Mouse (Mus musculus): Measurements from ENCODE around the gene Cbfb.
A peak's percentile ranks its signal among the peaks of the same experiment; 100 is the strongest.
"Not testable (repeated sequence)": the region's sequence is repeated elsewhere in the genome, so short reads cannot be mapped to it uniquely, and the experiment has no call there.

Cbfb gene

GRCm38 (mm10) chr8:105170381-105171115 lies at the start of gene Cbfb:
Gene Cbfb (plus strand): TSS chr8:105170674.
- DNase-seq (ENCODE audit: low spot score in 2 of 2), result peak; percentile 85 to 87

- no peak for DNase-seq (ENCODE audit: low spot score in 2 of 2)
Measured at GRCm38 (mm10) chr8:105129864-105130263, 40.6 kb upstream of the Cbfb start.

DNA sequence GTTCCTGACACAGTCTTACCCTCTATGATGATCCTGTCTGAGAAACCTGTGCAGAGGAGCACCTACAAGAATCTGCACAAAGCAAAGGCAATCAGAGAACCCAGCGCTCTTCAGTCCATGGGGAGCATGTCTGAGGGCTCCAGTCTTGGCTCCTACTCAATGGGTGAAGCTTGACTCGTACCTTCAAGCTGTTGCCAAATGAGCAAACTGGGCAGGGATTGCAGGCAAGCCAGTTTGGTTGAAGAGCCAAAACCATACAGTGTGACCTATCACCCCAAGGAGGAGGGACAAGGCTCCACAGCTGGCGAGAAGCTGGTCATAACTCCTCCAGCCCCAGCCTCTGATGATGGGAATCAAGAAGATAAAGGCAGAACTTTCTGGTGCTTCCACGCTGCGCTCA lies 39.0 kb upstream of the Cbfb start, which contains the start of gene Ces4a:
Gene Ces4a (plus strand): TSS at position 292 of the 400 bp plus-strand sequence.
- DNase-seq (ENCODE audit: low spot score in 2 of 2), result no peak

GRCm38 (mm10) chr8:105138423-105138822 lies 32.1 kb upstream of the Cbfb start:
- DNase-seq (ENCODE audit: low spot score in 2 of 2), result peak in 1 of 2 experiments; percentile 33

- no peak for DNase-seq (ENCODE audit: low spot score in 2 of 2)
Measured at GRCm38 (mm10) chr8:105142395-105142794, 28.1 kb upstream of the Cbfb start.

- no peak for DNase-seq (ENCODE audit: low spot score in 2 of 2)
Measured at GRCm38 (mm10) chr8:105151654-105152053, 18.8 kb upstream of the Cbfb start.

GRCm38 (mm10) chr8:105152623-105153398 lies 17.7 kb upstream of the Cbfb start:
- peak; percentile 65 to 78 for DNase-seq (ENCODE audit: low spot score in 2 of 2)

- DNase-seq (ENCODE audit: low spot score in 2 of 2), result no peak
Measured at GRCm38 (mm10) chr8:105154316-105154715, 16.2 kb upstream of the Cbfb start.

- no peak for DNase-seq (ENCODE audit: low spot score in 2 of 2)
Measured at GRCm38 (mm10) chr8:105155091-105155745, 15.3 kb upstream of the Cbfb start.

DNA sequence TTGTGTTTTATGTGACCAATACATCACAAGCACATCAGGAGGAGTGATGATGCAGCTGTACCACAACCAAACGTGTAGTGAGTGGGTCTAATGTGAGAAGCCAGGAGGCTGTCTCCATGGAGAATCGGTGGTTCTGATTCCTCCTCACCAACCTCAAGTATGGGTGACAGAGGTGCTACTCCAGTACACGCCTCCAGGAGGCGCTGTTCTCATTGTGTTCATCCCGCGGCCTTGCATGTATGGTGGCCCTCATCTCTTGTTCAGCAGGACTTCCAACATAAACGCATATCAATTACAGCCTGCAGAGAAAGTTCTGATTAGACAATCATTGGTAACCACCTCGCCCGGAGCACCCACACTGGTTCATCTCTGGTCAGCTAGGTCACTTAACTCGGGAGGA lies 12.9 kb upstream of the Cbfb start:
- no peak for DNase-seq (ENCODE audit: low spot score in 2 of 2)

DNA sequence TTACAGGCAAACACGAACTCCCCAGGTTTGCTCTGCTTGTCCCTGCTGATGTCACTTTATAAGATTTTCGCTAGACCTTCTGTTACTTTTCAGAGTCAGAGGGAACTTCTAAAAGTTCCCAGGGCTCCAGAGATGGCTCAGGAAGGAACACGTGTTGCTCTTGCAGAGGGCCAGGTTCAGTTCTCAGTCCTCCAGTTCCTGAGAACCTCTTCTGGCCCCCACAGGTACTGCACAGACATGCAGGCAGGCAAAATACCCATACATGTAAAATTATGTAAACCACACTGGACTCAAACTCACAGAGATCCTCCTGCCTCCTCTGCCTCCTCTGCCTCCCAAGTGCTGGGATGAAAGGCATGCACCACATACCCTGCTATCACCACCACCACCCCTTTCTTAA lies 12.4 kb upstream of the Cbfb start:
- no peak for DNase-seq (ENCODE audit: low spot score in 2 of 2)

DNA sequence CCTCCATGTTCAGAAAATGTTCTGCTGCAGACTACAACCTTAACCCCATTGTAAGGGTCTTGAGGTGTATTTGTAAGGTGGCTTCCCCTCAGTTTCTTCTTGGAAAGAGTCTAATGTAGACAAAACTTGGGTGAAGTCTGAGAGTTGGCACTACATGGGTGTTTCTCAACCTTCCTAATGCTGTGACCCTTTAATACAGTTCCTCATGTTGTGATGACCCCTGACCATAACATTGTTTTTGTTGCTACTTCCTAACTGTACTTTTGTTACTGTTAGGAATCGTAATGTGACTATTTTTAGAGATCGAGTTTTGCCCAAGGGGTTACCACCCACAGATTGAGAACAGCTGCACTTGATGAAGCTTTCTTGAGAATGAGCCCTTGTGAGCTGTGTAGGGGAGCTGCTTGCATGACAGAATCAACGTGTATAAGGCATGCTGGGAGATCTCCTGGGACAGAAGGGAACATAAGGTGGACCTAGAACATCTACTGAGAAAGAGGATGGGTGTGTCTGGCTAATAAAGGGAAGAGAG lies 9.3 kb upstream of the Cbfb start:
- DNase-seq (ENCODE audit: low spot score in 2 of 2), result no peak

DNA sequence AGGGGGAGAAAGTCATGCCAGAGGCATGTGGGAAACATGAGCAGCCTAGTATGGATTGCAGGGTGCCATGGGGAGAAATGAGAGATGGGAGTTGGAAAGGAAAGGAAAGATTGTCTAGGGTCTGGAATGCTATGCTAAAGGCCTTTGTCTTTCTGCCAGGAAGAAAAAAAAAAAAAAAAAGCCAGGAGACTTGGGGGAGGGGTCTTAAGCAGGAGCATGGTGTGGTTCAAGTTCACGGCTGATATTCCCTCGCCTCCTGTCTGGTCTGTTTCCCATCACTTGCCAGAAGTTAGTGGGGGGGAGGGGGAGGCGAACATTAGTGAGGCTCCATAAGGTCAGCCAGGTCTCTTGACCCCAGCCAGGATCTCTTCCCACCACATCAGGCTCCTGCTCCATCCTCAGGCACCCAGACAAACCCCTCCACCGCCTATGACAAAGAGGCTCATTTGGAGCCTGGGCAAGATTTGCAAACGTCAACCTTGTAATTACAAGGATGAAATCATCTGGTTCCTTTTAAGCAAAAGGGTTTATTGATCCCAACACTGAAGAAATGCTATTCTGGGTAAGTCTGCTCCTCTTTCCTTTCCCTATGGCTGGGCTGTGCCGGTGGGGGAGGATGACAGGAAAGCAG lies 6.1 kb upstream of the Cbfb start:
- DNase-seq (ENCODE audit: low spot score in 2 of 2), result no peak

- no peak for DNase-seq (ENCODE audit: low spot score in 2 of 2)
Measured at GRCm38 (mm10) chr8:105165191-105165590, 5.3 kb upstream of the Cbfb start.

GRCm38 (mm10) chr8:105167116-105167515 lies 3.4 kb upstream of the Cbfb start:
- DNase-seq (ENCODE audit: low spot score in 2 of 2), result no peak

- DNase-seq (ENCODE audit: low spot score in 2 of 2), result no peak
Measured at GRCm38 (mm10) chr8:105169582-105169981, 892 bp upstream of the Cbfb start.

DNA sequence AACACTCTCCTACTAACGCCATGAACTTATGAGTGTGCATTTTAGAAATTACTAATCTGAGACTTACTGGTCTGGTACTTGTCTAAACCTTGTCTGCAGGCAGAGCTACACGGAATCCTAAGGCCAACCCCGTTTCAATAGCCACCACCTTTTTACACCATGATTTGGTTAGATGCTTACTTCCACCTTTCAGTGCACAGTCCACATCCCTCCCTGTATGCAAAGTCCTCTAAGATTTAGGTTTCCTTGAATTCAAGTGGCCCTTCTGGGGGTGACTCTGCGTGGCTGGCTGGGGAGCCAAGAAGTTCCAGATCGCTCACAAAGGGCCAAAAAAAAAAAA lies 463 bp upstream of the Cbfb start:
- no peak for DNase-seq (ENCODE audit: low spot score in 2 of 2)

DNA sequence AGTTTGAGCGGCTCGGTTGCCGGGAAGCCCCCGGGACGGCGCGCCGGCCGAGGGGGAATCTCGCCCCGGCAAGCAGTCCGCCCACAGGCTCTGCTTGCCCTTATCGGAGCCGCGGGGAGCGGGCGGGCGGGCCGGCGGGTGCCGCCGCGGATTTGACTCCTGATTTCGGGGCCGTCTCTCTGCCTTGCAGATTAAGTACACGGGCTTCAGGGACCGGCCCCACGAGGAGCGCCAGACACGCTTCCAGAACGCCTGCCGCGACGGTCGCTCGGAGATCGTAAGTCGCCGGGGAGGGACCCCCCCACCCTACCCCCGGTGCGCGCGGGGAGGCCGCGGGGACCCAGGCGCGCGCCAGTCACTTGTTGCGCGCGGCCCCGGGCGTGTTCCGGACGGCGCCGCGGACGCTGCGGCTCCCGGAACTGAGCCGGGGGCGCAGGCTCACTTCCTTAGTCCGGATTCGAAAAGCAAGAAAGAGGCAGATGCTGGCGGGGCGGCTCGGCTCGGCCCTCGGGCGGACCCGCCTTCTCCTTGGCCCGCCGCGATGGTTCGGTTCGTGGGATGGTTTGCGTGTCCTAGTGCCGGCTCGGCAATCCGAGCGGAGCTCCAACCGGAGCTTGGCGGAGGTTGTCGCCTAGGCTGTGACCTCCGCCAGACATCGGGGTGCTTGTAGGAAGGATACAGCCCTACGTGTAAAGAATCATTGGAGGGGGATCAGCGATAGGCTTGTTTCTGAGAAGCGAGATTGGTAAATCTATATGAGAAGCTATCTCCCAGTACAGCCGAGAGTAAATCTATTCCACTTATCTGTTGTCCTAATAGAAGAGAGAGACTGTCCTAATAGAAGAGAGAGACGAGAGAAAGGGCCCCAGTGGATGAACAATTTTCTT lies 885 bp downstream of the Cbfb start:
- DNase-seq (ENCODE audit: low spot score in 2 of 2), result peak; percentile 37 to 38

DNA sequence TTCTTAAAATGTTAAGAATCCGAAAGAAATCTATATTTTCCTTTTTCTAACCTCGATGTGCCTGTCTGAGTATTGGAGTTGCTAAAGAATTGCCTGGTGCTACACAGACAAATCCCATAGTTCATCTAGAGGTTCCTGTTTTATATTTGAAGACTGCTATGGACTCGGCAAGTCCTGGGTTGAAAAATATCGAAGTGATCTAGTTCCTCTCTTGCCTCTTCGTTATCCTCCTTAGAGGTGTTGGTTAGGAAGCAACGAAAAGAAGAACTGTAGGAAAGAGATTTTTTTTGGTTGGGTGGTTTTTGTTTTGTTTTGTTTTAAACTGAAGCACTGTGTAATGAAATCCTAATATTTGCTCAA lies 1.5 kb downstream of the Cbfb start:
- no peak for DNase-seq (ENCODE audit: low spot score in 2 of 2)

DNA sequence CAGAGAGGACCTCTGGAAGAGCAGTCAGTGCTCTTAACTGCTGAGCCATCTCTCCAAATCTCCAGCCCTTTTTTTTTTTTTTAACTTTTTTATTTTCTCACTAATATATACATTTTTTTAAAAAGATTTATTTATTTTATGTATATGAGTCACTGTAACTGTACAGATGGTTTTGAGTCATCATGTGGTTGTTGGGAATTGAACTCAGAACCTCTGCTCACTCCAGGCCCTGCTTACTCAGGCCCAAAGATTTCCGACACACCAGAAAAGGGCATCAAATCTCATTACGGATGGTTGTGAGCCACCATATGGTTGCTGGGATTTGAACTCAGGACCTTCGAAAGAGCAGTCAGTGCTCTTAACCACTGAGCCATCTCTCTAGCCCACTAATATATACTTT lies 4.8 kb downstream of the Cbfb start:
- not testable (repeated sequence) for DNase-seq (ENCODE audit: low spot score in 2 of 2)

DNA sequence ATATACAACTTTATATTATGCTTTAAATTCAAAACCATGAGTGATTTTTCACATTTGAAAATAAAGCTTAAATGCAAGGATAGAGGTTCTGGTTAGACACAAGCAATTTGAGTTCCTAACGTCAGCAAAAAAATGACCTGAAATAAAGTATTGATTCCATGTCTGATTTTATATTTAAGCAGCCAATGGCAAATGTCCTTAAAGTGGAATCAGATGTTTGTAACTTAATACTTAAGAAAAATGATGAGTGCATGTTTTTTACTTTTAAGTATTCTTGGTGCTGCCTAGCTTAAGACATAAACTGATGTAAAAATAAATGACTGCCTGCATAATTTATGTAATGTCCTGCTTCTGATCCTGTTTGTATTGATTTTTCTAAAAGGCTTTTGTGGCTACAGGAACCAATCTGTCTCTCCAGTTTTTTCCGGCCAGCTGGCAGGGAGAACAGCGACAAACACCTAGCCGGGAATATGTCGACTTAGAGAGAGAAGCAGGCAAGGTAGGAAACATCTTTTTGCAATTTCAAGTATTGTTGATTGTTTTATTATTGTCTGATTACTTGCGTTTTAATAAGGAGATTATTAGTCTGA lies 7.8 kb downstream of the Cbfb start:
- DNase-seq (ENCODE audit: low spot score in 2 of 2), result no peak
